9 mouse cellular contexts compared by ENCODE assay signal in genomic region chr13:41910236-41910635, GRCm38 (mm10).
DNase-seq lines count a peak whose midpoint lies in the region; ATAC-seq and TF ChIP-seq lines count a peak whose summit lies in the region.
"Had no signal": no experiment of that assay in that cellular context is flagged by ENCODE, and none has a peak within 500 bp of the region (broad histone marks: within the 10 kb centered on the region; RNA-seq: fewer than 3 reads in every experiment).

No protein-coding gene starts in this region.

- TF ChIP-seq POLR2A in liver, adult 2 months (IDR thresholded peaks at IDR 0.05; ENCODE audit: extremely low read depth, insufficient read depth, low read length) = no peak

- peak; percentile 17 for DNase-seq in liver, adult 2 months (ENCODE audit: extremely low read depth, low read depth, low spot score)
- no peak for DNase-seq in liver
- peak; percentile 22 for DNase-seq in gastrocnemius, adult 18-20 months (ENCODE audit: low spot score)
- peak; percentile 67 to 71 for DNase-seq in heart, postnatal 10 days
- DNase-seq in lung, postnatal 0 days (ENCODE audit: low spot score) = peak; percentile 10
- no peak for DNase-seq in layer of hippocampus, postnatal 36 days
- DNase-seq in thymus, postnatal 10 days (ENCODE audit: low spot score in 2 of 2) = no peak
- DNase-seq: embryo, embryonic 11 days had no signal

- H3K9ac ChIP-seq in liver, adult 2 months (ENCODE audit: low read depth, low read length) = no peak overlapping the region
- H3K9ac ChIP-seq in lung, postnatal 0 days (replicated peaks; ENCODE audit: low read depth) = no peak overlapping the region
- H3K9ac ChIP-seq: stomach, embryonic 15.5 days had no signal

- TF ChIP-seq CTCF in liver, adult 2 months (IDR thresholded peaks at IDR 0.05; ENCODE audit: low read depth, low read length) = no peak
- TF ChIP-seq CTCF in lung, postnatal 0 days (IDR thresholded peaks at IDR 0.05) = no peak

- H3K4me2 ChIP-seq in lung, postnatal 0 days (replicated peaks; ENCODE audit: low read depth, low read length) = no peak overlapping the region
- H3K4me2 ChIP-seq: stomach, embryonic 15.5 days had no signal

- no peaks in the 10 kb centered on the region for H3K79me2 ChIP-seq in liver, adult 2 months (ENCODE audit: control insufficient read depth, insufficient read depth, low read length)

- no peak for ATAC-seq in lung, postnatal 0 days

- no peak overlapping the region for H3K27ac ChIP-seq in liver, adult 2 months (replicated peaks; ENCODE audit: insufficient read depth, low read depth, low read length)
- H3K27ac ChIP-seq in lung, postnatal 0 days (ENCODE audit: low read length) = no peak overlapping the region
- H3K27ac ChIP-seq: stomach, embryonic 15.5 days had no signal

- H3K4me1 ChIP-seq in liver, adult 2 months (ENCODE audit: control insufficient read depth, insufficient read depth, low read length) = peaks cover 5% of the 10 kb centered on the region; the same call in 1 of the 2 replicates
- H3K4me1 ChIP-seq in lung, postnatal 0 days (ENCODE audit: insufficient read depth, low read depth, low read length) = no peaks in the 10 kb centered on the region
- H3K4me1 ChIP-seq: stomach, embryonic 15.5 days had no signal

- no peak for TF ChIP-seq EP300 in lung, postnatal 0 days (IDR thresholded peaks at IDR 0.05)

- intact Hi-C loops in heart, postnatal 10 days (cut with DNase I) = no loop called here

- H3K36me3 ChIP-seq in liver, adult 2 months (ENCODE audit: control insufficient read depth, insufficient read depth, low read length) = no peaks in the 10 kb centered on the region
- H3K36me3 ChIP-seq in lung, postnatal 0 days (ENCODE audit: insufficient read depth, low read length) = no peaks in the 10 kb centered on the region
- H3K36me3 ChIP-seq: stomach, embryonic 15.5 days had no signal

- H3K27me3 ChIP-seq in liver, adult 2 months (ENCODE audit: control insufficient read depth, insufficient read depth, low read length) = no peaks in the 10 kb centered on the region
- no peaks in the 10 kb centered on the region for H3K27me3 ChIP-seq in lung, postnatal 0 days (replicated peaks; ENCODE audit: insufficient read depth, low read length)
- H3K27me3 ChIP-seq: stomach, embryonic 15.5 days had no signal

- WGBS in liver, adult 2 months = 62% methylated on average over 10 of the region's 10 CpGs
- WGBS in lung, postnatal 0 days = 77% methylated on average over 10 of the region's 10 CpGs

- no peaks in the 10 kb centered on the region for H3K9me3 ChIP-seq in lung, postnatal 0 days (ENCODE audit: low read length)
- H3K9me3 ChIP-seq: stomach, embryonic 15.5 days had no signal

- H3K4me3 ChIP-seq in liver, adult 2 months (ENCODE audit: insufficient read depth, low read depth, low read length) = no peak overlapping the region
- no peak overlapping the region for H3K4me3 ChIP-seq in lung, postnatal 0 days (ENCODE audit: low read depth, low read length)
- H3K4me3 ChIP-seq: stomach, embryonic 15.5 days had no signal

Comparison
In these comparisons a context has a peak if more than half of its experiments do, and no peak if none do; other contexts are left out.
1. DNase-seq: peak in liver, adult 2 months (single experiment), gastrocnemius, adult 18-20 months (single experiment), heart, postnatal 10 days (2 of 2) and lung, postnatal 0 days (single experiment); none in liver (single experiment), layer of hippocampus, postnatal 36 days (0 of 2) and thymus, postnatal 10 days (0 of 2).